Mouse (Mus musculus) cerebellum, adult 18-20 months (tissue): Measurements from ENCODE around the gene Abcg4.
A peak's percentile ranks its signal among the peaks of the same experiment; 100 is the strongest.
"Not testable (repeated sequence)": the region's sequence is repeated elsewhere in the genome, so short reads cannot be mapped to it uniquely, and the experiment has no call there.

Experiments
- DNase-seq, 2 experiments: peaks; one replicate each; pipeline ENCODE4 v3.0.0; 2021

The Abcg4 gene

GRCm38 (mm10) chr9:44288076-44288958, at the start of gene Abcg4:
TSS of gene Abcg4 (minus strand) at chr9:44288615.
- DNase-seq, result peak; percentile 72 to 80

DNA sequence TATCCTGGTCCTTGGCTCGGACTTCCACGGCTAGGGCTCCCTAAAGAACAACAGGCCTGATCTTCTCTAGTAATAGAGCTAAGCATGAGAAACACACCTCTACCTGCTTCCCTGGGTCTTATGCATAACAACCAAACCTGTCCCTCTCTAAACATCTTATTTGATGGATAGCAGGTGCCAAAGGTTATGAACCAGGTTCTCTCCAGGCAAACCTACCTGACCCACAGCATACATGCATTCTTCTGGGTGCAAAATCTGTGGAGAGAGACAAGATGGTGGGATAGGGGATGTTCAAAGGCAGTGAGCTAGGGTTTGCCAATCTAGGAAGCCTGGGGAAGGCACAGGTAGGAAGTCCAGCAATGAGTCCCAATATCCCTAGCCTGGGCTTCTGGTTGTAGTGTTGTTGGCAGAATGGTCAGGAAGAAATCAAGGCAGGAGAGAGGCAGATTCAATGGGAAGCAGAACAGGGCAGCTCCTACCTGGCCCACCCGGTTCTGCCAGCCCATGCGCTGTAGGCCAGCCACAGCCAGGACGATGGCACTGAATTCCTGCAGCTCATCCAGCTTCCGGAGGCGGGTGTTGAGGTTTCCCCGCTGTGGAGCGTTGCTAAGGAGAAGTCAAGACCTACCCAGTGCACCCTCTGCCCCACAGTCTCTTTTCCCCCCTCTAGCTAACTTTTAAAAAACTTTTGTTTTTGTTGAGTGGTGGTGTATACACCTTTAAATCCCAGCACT, 49.2 kb upstream of the Abcg4 start:
- no peak for DNase-seq

GRCm38 (mm10) chr9:44336964-44337363, 48.5 kb upstream of the Abcg4 start:
- DNase-seq, result no peak

DNA sequence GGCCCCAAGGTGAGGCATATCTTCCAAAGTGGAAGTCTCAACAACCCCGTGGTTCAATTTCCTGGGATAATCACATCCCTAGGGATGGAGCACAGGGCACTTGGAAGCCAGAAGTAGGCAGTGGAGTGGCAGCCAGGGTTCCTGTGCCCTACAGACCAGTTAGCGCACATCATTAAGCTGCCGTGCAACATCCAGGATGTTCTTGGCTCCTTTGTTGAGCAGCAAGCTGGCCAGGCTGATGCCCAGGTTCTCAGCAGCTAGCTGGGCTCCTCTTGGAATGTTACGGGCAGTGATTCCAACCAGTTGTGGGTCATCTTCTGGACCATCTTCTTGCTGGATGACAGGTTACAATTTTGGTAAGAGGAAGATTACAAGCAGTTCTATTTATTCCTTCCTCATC, 48.1 kb upstream of the Abcg4 start:
- not testable (repeated sequence) for DNase-seq

DNA sequence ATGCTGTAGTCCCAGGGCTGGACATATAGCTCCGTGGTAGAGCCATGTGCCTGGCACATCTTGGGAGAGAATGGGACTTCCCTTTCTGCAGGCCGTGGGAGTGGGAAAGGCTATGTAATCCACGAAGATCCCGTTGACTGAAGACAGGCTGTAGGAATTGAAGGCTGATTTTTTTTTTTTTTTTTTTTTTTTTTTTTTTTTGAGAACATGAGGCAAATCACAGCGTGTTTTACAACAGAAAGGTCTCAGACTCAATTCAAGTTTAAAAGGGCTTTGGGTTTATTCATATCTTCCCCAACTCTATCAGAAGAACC, 47.6 kb upstream of the Abcg4 start:
- no peak for DNase-seq

DNA sequence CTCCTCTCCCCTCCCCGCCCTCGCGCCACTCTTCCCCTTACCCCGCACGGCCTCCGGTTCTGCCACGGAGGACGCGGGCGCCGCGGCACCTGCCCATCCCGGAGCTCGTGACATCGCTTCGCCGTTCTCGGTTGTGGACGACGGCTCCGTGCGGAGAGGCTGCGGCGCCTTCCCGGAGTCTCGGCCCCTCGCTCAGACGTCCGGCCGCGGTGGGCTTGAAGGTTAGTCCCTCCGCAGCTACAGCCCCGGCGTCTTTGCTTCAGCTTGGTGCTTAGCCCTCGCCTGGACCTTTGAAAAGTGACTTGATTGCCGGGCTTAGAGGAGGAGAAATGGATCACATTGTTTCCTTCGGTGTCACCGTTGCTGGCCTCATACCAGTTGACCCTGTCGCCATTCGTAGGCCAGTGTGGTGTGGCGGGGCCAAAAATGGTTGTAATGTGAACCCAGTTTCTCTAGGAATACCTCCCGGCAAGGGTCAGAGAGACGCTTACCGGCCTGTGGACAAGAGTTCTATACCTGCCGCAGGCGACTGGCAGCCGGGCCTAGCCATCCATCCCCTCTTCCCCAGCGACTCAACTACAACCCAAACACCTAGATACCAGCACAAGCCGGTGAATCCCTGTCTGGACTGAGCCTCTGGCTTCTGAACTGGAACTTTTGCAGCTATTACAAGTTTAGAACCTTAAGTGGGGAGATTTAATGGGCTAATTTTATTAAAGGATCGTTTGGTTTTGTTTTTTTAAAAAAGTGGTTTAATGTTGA, 47.1 kb upstream of the Abcg4 start:
- DNase-seq, result peak in 1 of 2 experiments; percentile 36

GRCm38 (mm10) chr9:44334396-44335330, 46.2 kb upstream of the Abcg4 start, which contains the start of gene H2afx:
TSS of gene H2afx (plus strand) at chr9:44334694.
- peak; percentile 96 to 100 for DNase-seq

DNA sequence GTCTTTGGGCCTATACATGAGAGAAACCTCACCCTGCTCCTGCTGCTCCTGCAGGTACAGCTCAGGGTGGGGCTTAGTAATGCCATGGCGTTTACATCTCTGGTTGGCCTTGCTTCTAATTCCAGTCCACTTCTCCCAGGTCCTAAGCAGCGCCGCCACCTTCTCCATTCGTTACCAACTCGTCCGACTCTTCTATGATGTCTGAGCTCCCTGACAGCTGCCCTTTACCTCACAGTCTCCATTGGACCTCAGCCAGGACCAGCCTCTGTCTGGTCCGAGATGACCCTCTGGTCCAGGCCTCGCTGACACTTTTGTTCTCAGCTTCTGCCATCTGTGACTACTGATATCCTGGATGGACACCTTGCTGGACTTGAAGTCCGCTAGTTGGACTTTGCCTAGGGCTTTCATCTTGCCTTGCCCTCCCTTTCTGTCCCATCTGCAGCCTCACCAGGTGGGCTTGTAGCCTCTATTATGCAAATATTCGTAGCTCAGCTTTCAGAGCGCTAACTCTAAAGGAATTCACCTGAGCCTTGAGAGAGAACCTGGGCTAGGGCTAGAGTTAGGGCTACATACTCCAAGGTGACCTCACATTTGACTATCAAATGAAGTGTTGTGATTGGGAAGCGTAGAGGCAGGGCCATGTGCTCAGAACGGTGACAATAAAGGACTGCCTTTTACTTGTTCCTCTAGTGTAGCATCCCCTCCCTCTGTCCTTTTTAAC, 44.7 kb upstream of the Abcg4 start:
- DNase-seq, result no peak

- DNase-seq, result no peak
Measured at GRCm38 (mm10) chr9:44330736-44331135, 42.3 kb upstream of the Abcg4 start.

DNA sequence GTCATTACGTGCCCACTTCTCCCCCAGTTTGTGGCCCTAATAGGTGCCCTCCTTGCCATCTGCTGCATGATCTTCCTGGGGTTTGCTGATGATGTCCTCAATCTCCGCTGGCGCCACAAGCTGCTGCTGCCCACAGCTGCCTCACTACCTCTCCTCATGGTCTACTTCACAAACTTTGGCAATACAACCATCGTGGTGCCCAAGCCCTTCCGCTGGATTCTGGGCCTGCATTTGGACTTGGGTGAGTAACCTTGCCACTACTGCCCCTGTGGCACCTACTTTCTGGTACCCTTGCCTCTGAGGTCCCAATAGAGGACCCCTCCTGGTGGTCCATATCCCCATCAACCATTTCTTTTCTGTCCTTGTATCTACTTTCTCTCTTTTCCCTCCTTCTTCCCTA, 39.5 kb upstream of the Abcg4 start:
- DNase-seq, result no peak

GRCm38 (mm10) chr9:44327064-44327711, 38.8 kb upstream of the Abcg4 start:
- peak in 1 of 2 experiments; percentile 33 for DNase-seq

GRCm38 (mm10) chr9:44326371-44327063, 38.1 kb upstream of the Abcg4 start:
- peak; percentile 83 to 92 for DNase-seq

DNA sequence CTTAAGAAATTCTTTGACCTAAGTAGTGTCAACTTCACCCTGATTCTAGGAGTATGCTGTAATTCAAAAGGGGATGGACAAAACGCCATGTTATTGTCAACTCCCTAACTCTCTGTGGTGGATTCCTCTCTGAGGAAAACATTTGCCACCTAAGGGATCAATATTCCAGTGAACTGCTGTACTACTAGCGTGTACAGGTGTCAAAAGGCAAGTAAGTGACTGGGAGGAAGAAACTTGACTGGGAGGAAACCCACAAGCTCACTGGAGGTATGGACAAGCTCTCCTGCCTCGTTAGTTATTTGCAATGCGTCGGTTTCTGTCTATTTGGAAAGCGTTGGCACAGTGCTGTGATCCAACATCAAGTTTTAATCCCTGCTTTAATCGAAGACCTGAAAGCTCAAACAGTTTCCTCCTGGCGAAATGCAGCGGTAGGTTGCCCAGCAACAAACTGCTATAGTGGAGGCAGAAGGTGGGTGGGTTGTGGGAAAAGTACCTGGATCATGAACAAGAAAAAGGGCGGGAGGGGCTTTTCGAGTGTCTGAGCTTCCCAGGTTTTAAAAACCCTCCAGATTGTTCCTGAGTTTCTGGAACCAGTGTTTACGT, 37.5 kb upstream of the Abcg4 start, which contains the start of gene Dpagt1:
Gene Dpagt1 (plus strand): TSS at position 252 of the 603 bp plus-strand sequence.
- no peak for DNase-seq

- DNase-seq, result not testable (repeated sequence)
Measured at GRCm38 (mm10) chr9:44325032-44325767, 36.8 kb upstream of the Abcg4 start.

GRCm38 (mm10) chr9:44324147-44324546, 35.7 kb upstream of the Abcg4 start:
- no peak for DNase-seq

- DNase-seq, result not testable (repeated sequence)
Measured at GRCm38 (mm10) chr9:44323656-44324055, 35.2 kb upstream of the Abcg4 start.

DNA sequence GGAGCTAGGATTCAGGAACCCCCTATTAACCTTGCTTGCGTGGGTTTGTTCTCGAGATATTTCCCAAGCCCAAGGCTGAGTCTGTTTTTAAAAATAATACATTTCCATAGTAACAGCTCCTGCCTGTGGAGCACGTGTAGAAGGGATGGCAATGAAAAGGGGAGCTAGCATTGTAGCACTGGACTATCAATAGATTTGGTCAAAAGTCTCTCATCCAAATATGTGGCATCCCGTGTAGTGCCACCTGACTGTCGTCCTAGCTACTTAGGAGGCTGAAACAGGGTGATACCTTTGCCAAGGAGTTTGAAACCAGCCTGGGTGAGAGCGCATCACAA, 32.4 kb upstream of the Abcg4 start:
- no peak for DNase-seq

- DNase-seq, result peak; percentile 89 to 97
Measured at GRCm38 (mm10) chr9:44319887-44320798, 31.7 kb upstream of the Abcg4 start, which contains the start of gene C2cd2l. TSS of gene C2cd2l (minus strand) at chr9:44320285.
